Mouse (Mus musculus) heart, postnatal 36 days (tissue): ENCODE measurements around the gene U2af1. TPM values are rescaled to one million over a fixed set of nuclear protein-coding genes. Genes with fewer than 3 reads are reported as not detected.

ENCODE experiments used
- DNase-seq, 2 experiments: peaks; one replicate each; pipeline ENCODE4 v3.0.0; 2021 to 2022
- intact Hi-C: fragments of 180-260 bp; cut with DNase I; formaldehyde crosslinking; loops from one replicate; pipeline ENCODE4 v1.15.1; 2025
- total RNA-seq, 2 experiments: library from RNA; stranded (reverse); gene quantifications; 2 replicates each; pipeline ENCODE4 v1.2.3; 2021

The U2af1 gene
- total RNA-seq, 2 experiments from 2014 or later = 69.0 to 71.9 TPM

DNA sequence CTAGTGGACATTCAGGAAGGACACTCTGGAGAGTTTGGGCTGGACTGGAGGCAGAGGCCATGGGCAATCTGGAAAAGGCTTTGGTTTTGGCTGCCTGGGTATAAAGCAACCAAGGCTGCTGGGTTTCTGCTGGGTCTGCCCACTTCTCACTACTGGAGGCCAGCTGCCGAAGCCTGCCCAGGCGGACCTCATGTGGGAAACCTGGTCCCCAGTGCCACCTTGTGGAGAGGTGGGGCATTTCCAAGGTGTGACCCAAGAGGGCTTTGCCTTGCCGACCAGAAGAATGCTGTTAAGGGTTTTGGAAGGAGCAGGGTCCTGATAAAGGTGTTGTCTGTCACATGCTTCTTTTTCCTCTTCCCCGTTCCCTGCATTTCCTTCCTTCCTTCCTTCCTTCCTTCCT, 6.1 kb upstream of the U2af1 start:
- peak; percentile 73 to 77 for DNase-seq
- intact Hi-C loops = loop anchor here (2.0 to 5.0 kb wide), 2 partner anchors 287 to 334 kb away; no protein-coding TSS in a partner anchor

DNA sequence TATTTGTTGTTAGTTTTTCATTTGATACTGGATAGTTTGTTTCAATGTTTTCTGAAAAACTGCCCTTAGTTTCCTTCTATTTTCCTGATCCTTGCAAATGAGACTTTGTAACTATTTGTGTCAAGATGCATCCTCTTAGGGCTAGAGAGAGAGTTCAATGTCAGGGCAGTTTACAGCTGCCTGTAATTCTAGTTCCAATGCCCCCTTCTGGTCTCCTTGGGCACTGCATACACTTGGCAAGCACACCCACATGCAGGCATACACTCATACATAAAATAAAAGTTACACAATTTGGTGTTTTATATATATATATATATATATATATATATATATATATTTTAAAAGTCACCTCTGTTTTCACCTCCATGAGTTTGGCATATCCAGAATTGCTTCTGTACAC, 4.2 kb upstream of the U2af1 start:
- intact Hi-C loops = loop anchor here (5.0 kb wide), 1 partner anchor 286 kb away; no protein-coding TSS in a partner anchor
- no peak for DNase-seq

DNA sequence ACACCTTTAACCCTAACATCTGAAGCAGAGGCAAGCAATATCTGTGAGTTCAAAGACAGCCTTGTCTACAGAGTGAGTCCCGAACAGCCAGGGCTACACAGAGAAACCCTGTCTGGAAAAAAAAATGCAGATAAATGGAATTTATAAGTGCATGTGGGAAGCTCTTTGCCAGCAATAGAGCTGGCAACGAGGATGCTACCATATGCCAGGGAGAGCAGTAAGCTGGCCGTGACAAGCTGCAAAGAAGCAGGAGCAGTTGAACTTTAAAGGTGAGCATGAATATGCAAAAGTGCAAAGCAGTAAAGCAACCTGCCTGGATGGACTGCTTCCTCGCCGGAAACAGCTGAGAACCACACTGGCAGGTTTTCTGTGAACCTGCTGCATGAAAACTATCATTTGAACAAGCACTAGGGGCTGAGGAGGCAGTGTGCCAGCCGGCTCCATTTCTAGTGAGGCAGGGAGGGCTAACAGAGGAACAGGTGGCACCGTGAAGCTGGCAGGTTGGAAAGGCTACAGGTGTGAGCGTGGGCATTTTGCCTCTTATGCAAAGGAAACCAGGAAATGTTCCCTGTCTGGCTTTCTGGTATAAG, 2.1 kb upstream of the U2af1 start:
- DNase-seq = no peak
- intact Hi-C loops = loop anchor here (5.0 kb wide), 1 partner anchor 283 kb away; no protein-coding TSS in a partner anchor

DNA sequence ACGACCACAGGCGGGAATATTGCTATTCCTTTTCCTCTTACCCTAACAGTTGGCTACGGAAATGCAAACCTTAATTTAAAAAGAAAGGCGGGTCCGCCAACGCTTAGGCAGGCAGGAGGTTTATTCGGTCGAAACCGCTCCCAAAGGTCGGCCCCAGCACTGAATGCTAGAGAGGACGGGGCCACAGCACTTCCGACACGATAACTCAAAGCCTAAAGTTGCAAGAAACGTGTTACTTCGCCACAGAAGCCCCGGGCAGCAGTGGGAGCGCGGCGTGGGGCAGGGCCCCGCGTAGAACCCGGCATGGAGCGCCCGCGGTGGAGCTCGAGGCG, 590 bp downstream of the U2af1 start:
- intact Hi-C loops = loop anchor here (2.0 to 5.0 kb wide), 3 partner anchors 19 to 146 kb away; no protein-coding TSS in a partner anchor
- DNase-seq = no peak

DNA sequence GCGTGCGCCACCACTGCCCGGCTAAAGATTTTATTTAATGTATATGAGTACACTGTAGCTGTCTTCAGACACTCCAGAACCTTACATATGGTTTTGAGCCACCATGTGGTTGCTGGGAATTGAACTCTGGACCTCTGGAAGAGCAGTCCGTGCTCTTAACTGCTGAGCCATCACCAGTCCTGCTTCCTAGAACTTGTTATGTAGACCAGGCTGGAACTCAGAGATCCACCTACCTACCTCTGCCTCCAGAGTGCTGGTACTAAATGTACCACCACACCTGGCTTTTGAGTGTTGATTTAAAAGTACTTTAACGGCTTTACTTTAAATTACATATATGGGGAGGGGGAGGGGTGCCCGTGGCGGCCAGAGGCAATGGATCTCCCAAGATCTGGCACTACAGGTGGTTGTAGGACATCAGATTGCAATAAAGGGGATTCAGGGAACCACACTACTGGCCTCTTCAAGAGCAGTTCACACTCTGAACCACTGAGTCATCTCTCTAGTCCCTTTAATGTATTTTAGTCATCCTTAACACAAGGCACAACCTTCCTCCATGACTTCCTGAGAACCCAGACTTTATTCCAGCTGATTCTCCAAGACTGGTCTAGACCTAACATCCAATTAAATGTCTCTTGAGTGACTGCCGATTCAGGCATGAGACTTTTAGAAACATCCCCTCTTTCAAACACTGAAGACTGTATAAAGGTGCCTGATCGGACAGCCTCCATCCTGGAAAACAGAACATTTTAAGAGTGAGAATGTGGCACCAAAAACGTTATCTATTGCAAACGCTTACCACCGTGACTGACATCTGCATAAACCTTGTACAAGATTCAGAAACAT, 1.3 kb downstream of the U2af1 start:
- intact Hi-C loops = loop anchor here (5.0 kb wide), 1 partner anchor 145 kb away; no protein-coding TSS in a partner anchor
- DNase-seq = no peak

DNA sequence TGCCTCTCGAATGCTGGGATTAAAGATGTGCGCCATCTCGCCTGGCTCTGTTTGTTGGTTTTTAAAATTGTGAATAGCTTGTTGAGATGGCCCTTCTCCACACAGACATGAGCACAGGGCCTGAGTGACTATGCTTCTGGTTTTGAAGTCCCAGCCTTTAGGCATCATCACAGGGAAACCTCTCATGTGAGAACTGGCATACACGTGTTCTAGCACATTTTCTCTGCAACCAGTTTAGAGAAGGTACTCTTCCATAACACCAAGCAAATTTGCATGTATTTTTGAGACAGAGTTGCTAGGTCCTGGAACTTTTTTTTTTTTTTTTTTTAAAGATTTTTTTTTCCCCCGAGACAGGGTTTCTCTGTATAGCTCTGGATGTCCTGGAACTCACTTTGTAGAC, 2.0 kb downstream of the U2af1 start:
- intact Hi-C loops = loop anchor here (5.0 kb wide), 1 partner anchor 144 kb away; no protein-coding TSS in a partner anchor
- DNase-seq = no peak

DNA sequence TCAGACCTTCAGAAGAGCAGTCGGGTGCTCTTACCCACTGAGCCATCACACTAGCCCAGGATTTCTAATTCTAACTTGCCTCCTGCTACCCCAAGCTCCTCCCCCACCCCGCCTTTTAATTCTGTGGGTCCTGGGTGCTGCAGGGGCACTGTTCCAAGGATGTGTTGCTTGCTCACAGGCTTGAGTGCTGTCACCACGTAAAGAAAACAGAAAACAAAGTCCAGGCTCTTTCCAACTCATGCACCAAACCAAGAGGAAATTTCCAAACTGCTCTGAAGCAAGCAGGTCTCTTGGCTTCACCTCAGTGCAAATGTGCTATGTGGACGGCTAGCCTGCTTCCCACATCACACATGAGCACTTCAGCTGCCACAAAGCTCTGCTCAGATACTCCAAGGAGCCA, 3.3 kb downstream of the U2af1 start:
- intact Hi-C loops = loop anchor here (5.0 kb wide), 1 partner anchor 143 kb away; no protein-coding TSS in a partner anchor
- DNase-seq = no peak

DNA sequence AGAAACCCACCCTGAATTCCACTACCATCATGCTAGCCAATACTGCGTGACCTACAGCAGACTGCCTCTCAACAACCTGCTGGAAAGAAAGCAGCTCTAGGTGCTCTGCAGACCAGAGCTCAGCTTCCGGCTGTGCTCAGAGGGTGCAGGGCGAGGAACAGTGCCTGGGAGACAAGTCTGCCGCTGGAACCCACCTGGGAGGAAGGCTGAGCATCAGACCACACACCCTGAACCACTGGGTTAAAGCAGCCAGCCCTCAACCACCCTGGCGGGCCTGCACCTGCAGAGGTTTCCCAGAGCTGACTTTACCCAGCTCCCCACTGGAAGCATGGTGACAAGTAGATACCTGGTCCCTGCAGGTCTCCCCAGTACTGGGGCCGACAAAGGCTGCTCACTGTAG, 5.4 kb downstream of the U2af1 start:
- no peak for DNase-seq

DNA sequence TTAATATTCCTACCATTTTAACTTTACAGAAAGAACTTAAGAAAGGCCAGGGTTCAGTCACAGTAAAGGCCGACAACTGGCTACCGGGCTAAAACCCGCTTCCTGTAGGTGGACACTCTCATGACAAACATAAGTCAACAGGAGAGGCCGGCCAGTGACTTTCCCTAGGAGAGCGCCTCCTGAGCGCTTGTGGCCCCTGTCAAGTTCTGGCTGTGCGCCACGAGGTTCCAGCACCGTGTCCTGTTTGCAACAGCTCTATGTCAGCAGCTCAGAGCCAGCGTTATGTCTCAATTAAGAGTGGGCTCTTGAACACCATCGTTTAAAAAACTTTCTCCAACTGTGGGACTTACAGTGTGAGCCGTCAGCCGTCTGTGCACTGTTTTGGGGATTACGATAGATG, 6.5 kb downstream of the U2af1 start:
- no peak for DNase-seq
- intact Hi-C loops = no loop called here

More for the DNA sequence above, 5.4 kb downstream of the U2af1 start:
- intact Hi-C loops = no loop called here

DNA sequence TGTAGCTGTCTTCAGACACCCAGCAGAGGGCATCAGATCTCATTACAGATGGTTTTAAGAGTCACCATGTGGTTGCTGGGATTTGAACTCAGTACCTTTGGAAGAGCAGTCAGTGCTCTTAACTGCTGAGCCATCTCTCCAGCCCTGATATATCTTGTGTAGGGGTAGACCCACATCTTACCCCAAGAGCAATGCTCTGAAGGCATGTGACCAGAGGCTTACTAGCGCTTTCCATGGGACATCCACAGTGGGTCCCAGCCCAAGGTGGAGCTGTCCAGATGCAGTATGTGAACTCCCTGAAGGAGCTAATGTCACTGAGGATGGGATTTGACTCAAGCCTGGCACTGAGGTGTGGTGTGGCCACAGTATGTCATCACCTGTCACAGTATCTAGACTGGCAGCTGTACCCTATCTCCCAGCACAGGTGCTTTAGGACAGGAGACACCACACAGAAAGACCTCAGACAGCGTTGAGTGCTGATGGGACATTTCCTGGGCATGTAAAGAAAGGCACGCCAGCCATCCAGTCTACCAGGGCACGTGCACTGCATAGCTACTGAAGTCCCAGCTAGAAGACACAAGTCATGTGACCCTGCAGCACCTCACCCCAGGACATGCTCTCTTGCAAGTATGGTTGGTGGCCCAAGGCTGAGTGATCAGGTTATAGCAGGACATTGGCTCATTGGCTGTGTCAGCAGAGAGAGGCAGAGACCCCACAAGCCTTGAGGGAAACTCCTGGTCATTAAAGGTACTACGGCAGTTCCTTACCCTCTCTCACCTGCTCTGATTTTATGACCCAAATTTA, 12.3 kb downstream of the U2af1 start:
- intact Hi-C loops = no loop called here
- DNase-seq = no peak

DNA sequence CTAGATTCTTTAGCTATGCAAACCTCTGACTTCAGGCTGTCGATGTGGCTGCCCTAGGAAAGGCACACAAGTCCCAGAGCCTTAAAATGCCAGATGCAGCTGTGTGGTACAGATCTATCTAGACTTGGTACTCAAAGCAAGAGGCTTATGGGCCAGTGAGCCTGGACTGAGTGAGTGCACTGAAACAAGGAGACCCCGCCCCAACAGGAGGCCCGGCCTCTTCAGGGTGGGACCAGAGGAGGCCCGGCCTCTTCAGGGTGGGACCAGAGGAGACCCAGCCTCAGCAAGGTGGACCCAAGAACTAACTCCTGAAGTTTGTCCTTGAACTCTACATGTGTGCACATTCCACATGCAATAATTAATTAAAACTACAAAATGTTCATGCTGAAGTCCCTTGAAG, 15.8 kb downstream of the U2af1 start:
- no peak for DNase-seq
- intact Hi-C loops = no loop called here

DNA sequence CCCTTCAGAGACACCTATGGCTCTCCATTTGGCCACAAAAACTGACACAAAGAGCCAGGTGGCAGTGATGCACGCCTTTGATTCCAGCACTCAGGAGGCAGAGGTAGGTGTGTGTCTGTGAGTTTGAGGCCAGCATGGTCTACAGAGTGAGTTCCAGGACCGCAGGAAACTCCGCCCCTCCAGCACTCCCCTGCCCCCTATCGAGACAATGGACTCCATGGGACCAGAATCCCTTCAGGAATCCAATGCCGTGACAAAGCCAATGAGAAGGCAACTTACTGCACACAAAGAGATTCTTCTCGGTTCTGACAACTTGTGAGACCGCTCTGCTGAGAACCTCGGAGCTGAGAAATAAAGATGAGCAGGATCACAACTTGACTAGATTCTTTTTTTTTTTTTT, 16.4 kb downstream of the U2af1 start:
- no peak for DNase-seq
- intact Hi-C loops = no loop called here

DNA sequence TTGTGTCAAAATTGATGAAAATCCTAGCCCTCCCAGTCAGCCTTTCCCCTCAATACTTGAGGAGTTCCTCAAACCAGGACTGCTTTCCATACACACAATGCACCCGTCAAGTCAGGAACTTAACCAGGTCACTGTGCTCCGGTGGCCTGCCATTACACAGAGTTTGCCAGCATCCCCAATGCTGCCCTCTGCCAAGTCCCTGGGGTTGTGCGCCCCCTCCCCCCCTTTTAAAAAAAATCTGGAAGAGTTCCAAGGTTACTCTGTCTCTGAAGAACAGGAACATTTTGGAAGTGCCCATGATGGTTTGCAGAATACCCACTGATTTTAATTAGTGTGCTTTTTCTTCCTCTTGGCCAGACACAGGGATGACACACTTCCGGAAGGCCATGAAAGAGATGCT, 19.0 kb downstream of the U2af1 start:
- DNase-seq = no peak

DNA sequence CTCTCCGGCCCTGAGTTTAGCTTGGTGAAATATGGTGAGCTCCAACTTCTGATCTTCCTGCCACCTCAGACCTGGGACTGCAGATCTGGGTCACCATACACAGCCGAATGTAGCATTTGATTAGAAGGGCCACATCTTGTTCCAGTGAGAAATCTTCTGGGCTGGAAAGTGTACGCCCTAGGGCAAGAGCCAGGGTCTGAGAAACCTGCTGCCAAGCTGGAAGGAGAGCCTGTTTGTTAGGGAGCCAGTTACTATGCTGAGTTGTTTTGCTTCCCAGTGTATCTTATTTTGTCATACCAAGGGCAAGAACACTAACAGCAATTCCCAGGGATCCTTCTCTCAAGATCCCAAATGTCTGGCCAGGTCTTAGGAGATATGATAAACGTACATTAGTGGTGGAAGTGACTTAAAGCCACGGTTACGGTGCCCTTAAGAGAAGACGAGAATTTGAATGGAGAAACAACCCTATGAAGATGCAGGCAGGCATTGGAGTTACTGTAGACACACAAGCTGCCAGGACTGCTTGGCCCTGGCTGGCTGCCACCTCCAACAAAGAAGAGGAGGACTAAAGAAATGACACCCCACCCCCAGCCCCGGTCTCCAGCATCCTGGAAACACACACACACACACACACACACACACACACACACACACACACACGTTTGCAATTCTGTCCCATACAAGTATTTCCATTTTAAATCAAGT, 20.7 kb downstream of the U2af1 start:
- peak; percentile 32 to 47 for DNase-seq
- intact Hi-C loops = loop anchor here (2.0 kb wide), 1 partner anchor 21 kb away; the partner anchor contains the start of gene U2af1

More for the DNA sequence above, 19.0 kb downstream of the U2af1 start:
- intact Hi-C loops = loop anchor here (2.0 kb wide), 1 partner anchor 19 kb away; the partner anchor contains the start of gene U2af1

DNA sequence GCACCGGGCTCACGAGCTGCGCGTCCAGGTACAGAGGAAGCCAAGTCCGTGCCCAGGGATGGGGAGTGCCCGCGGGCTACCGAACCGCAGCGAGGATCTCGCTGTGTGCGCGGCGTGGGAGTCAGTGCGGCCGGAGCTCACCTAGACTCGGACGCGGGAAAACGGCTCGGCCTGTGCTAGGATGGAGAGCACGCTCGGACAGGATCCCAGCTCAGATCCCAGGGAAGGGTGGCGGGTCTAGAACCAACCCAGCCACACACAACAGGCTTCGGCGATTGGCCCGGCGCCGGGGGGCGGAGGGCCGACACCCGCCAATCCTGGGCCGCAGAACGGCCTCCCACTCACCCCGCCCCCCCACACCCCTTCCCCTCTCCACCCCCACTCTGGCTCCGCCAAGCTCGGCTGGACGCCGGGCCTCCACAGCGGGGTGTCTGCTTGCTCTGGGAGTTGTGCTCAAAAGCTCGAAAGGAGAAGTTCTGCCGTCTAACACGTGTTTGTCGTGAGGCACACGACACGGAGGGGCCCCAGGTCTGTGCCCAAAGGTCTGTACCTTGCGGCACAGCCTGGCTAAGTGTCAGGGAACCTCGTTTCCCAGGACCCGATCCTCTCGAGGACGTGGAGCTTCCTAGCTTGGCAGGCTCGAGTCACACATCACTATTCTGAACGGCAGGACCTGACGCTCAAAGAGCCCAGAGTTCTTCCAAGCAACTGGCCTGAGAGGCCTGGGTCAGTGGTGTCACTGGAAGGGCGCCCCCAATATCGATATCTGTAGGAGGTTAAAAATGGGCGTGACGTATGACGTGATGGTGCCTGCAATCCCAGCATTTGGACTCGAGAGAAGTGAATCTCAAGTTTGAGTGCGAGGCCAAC, 21.5 kb downstream of the U2af1 start, which contains the start of gene Cbs:
Gene Cbs (minus strand): TSS at position 297 of the 870 bp plus-strand sequence.
- intact Hi-C loops = no loop called here

DNA sequence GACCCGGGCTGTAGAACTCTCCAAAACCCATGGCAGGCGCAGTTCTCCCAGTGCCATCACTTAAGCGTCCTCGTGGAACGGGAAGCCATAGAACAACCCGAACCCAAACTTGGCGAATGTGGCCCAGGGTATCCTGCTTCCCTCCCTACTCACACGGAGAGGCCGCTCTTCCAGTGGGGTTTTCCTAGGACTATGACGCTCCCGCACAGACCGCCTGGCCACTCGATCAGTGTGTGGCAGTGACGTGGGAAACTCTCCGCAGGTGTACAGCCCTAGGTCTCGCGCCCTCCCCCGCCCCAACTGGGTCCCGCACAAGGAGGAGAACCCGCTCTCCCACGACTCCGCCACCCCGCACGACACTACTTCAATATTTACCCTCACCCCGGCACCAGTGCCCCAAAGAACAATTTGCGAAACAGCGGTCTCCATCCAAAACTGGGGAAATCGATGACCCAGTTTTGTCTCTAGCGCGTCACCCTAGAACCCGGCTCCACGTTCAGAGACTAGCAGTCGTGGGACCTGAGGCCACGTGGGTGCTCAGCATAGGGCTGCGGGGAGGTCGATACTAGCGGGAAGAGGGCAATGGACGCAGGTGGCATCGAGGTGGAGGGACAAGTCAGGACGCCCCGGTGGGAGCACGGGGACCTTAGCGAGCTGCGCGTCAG, 22.3 kb downstream of the U2af1 start:
- no peak for DNase-seq
- intact Hi-C loops = no loop called here

More for the DNA sequence above, 21.5 kb downstream of the U2af1 start, which contains the start of gene Cbs:
- DNase-seq = peak; percentile 80 to 82

DNA sequence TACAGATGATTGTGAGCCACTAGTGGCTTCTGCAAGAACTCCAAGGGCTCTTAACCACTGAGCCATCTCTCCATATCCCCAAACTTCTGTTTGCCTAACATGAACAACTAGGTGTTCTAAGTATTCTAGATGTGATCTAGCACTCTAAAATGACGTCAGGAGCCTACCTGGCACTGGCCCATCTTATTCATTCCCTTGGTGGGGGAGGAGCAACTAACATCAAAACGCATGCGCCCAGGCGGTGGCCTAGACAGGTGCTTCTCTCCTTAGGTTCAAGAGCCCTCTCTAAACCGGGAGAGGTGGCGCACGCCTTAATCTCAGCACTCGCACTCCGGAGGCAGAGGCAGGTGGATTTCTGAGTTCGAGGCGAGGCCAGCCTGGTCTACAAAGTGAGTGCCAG, 22.9 kb downstream of the U2af1 start:
- intact Hi-C loops = no loop called here

DNA sequence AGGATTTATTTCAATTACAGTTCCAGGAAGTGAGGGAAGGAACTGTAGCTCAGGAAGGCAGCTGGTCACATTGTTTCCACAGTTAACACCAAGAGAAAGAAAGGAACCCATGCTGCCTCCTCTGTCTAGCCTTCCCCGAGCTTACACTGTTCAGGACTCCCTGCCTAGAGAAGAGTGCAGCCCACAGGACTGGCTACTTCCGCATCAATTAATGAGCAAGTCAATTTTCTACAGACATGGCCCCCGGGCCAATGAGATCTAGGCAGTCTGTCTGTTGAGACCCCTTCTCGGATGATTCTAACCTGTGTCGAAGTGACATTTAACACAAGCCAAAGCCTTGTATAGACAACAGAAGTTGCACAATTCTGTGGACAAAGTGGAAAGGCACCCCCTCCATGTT, 23.8 kb downstream of the U2af1 start:
- intact Hi-C loops = no loop called here
- no peak for DNase-seq

More for the DNA sequence above, 22.9 kb downstream of the U2af1 start:
- DNase-seq = no peak

DNA sequence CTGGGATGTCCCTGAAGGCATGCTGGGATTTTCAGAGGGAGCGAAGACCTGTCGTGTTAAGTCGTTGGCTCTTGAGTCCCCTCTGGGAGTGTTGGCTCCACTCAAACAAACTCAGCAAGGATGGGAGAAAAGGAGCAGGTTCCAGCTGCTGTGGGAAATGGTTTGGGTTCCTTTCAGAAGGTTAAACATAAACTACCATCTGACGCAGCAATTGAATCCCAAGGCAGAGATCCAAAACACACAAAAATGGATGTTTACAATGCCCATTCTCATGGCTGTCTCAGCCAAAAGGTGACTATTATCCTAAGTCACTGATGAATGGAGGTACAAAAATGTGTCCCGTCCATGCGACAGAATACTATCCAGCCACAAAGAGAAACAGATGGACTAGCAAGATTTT, 25.7 kb downstream of the U2af1 start:
- intact Hi-C loops = no loop called here
- no peak for DNase-seq
